Mouse (Mus musculus) c-Kit-positive CD71-negative TER-119-negative erythroid progenitor cells, embryonic 14.5 days (primary cell): Measurements from ENCODE around the gene Mogat2.

Experiments used
- DNase-seq: peaks from one replicate; pipeline ENCODE4 v3.0.0-alpha.2; 2013; ENCODE audit warnings: low read depth

Mogat2 gene

GRCm38 (mm10) chr7:99235657-99236056 is 2.8 kb downstream of the Mogat2 start:
- no peak for DNase-seq

- no peak for DNase-seq
These were observed 3.5 kb downstream of the Mogat2 start for GRCm38 (mm10) chr7:99234916-99235315.

GRCm38 (mm10) chr7:99232571-99232970 is 5.8 kb downstream of the Mogat2 start:
- no peak for DNase-seq

- no peak for DNase-seq
These were observed 8.2 kb downstream of the Mogat2 start for GRCm38 (mm10) chr7:99230061-99230747.

- DNase-seq, result no peak
These were observed 9.0 kb downstream of the Mogat2 start for GRCm38 (mm10) chr7:99229411-99229810.

- no peak for DNase-seq
These were observed 9.6 kb downstream of the Mogat2 start for GRCm38 (mm10) chr7:99228825-99229224.

- no peak for DNase-seq
These were observed 11.2 kb downstream of the Mogat2 start for GRCm38 (mm10) chr7:99227267-99227666.

- no peak for DNase-seq
These were observed 11.8 kb downstream of the Mogat2 start for GRCm38 (mm10) chr7:99226662-99227061.

GRCm38 (mm10) chr7:99225421-99225820 is 13.0 kb downstream of the Mogat2 start:
- DNase-seq, result no peak

- DNase-seq, result no peak
These were observed 13.7 kb downstream of the Mogat2 start for GRCm38 (mm10) chr7:99224648-99225190.

GRCm38 (mm10) chr7:99224225-99224624 is 14.2 kb downstream of the Mogat2 start:
- DNase-seq, result no peak

- DNase-seq, result no peak
These were observed 20.9 kb downstream of the Mogat2 start for GRCm38 (mm10) chr7:99217338-99218074.

GRCm38 (mm10) chr7:99215347-99215855 is 23.0 kb downstream of the Mogat2 start:
- DNase-seq, result no peak

- no peak for DNase-seq
These were observed 23.7 kb downstream of the Mogat2 start for GRCm38 (mm10) chr7:99214621-99215185.

GRCm38 (mm10) chr7:99213686-99214085 is 24.7 kb downstream of the Mogat2 start:
- DNase-seq, result no peak

- DNase-seq, result no peak
These were observed 25.4 kb downstream of the Mogat2 start for GRCm38 (mm10) chr7:99213056-99213455.

- no peak for DNase-seq
These were observed 29.7 kb downstream of the Mogat2 start for GRCm38 (mm10) chr7:99208704-99209103.

GRCm38 (mm10) chr7:99206364-99206763 is 32.1 kb downstream of the Mogat2 start:
- DNase-seq, result no peak

GRCm38 (mm10) chr7:99202163-99202562 is 36.3 kb downstream of the Mogat2 start:
- no peak for DNase-seq

- DNase-seq, result no peak
These were observed 38.1 kb downstream of the Mogat2 start for GRCm38 (mm10) chr7:99200290-99200689.

GRCm38 (mm10) chr7:99199451-99200175 is 38.8 kb downstream of the Mogat2 start:
- DNase-seq, result no peak

GRCm38 (mm10) chr7:99198811-99199210 is 39.6 kb downstream of the Mogat2 start:
- no peak for DNase-seq
